Mouse (Mus musculus) C2C12 (cell line): ENCODE measurements at regions not wholly inside any gene's neighbourhood (a gene's known extent, or its start where the extent isn't known, plus 50 kb on each side); places are given as distances from the start of the nearest gene placed in this dataset.

Experiments used
- H3K27me3 ChIP-seq: one replicate; pipeline ENCODE4 v1.6.1; 2011; ENCODE audit not compliant: control insufficient read depth, insufficient read depth, insufficient read length
- H3K36me3 ChIP-seq: one replicate; pipeline ENCODE4 v1.6.1; 2011; ENCODE audit not compliant: control insufficient read depth, insufficient read depth
- H3K4me3 ChIP-seq: one replicate; pipeline ENCODE4 v1.5.1; 2011; ENCODE audit warnings: mild to moderate bottlenecking, control low read depth; ENCODE audit not compliant: poor library complexity, insufficient read depth, severe bottlenecking
- H3K79me2 ChIP-seq: one replicate; pipeline ENCODE4 v1.6.1; 2011; ENCODE audit not compliant: control insufficient read depth, insufficient read depth
- H3K79me3 ChIP-seq: one replicate; pipeline ENCODE4 v1.6.1; 2011; ENCODE audit warnings: low read depth, control low read depth
- H3ac ChIP-seq: one replicate; pipeline ENCODE3; 2011; ENCODE audit warnings: low read depth; ENCODE audit not compliant: control insufficient read depth, insufficient read length
- CEBPB ChIP-seq: IDR thresholded peaks from one replicate; pipeline ENCODE4 v1.6.1; 2011; ENCODE audit warnings: low read depth, mild to moderate bottlenecking, control low read depth, moderate library complexity
- CTCF ChIP-seq: IDR thresholded peaks from one replicate; pipeline ENCODE4 v1.5.1; 2011; ENCODE audit not compliant: control insufficient read depth, insufficient read depth, insufficient read length
- FOSL1 ChIP-seq: IDR thresholded peaks from one replicate; pipeline ENCODE4 v1.8.0; 2011; ENCODE audit warnings: mild to moderate bottlenecking, low read length; ENCODE audit not compliant: poor library complexity, insufficient read depth, severe bottlenecking
- MAX ChIP-seq: IDR thresholded peaks from one replicate; pipeline ENCODE4 v1.6.1; 2011; ENCODE audit warnings: mild to moderate bottlenecking, control low read depth
- MYOD1 ChIP-seq: IDR thresholded peaks from one replicate; pipeline ENCODE4 v1.6.1; 2011; ENCODE audit warnings: low read depth; ENCODE audit not compliant: control insufficient read depth, insufficient read length
- MYOG ChIP-seq: IDR thresholded peaks from one replicate; pipeline ENCODE4 v1.6.1; 2011; ENCODE audit not compliant: control insufficient read depth, insufficient read length; ENCODE audit errors: extremely low read depth
- USF1 ChIP-seq: IDR thresholded peaks from one replicate; pipeline ENCODE4 v1.6.1; 2011; ENCODE audit warnings: low read depth, mild to moderate bottlenecking, control low read depth, moderate library complexity

DNA sequence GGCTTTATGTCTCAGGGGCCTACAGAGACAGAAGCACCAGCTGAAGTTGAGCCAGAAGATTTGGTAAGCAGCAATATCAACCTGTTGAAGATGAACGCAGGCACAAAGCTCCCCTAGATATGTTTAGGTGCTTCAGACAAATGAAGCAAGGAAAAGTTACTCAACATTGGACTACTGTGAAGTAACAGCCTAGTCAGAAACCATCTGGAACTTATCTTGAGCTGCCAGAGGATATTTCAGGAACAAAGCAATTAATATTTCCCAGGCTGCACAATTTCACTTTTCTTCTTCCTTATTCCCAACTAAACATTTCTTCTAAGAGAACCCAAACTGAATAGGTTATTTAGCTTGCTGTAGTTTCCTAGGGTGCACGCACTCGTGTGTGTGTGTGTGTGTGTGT, 125.1 kb downstream of the Scg2 start:
- Histone ChIP-seq H3K27me3 (no peaks in the 10 kb centered on the region), H3K79me3 (no peaks in the 10 kb centered on the region), H3K4me3 (no peak overlapping the region), H3ac (no peak overlapping the region), H3K79me2 (no peaks in the 10 kb centered on the region), H3K36me3 (no peaks in the 10 kb centered on the region)
- TF ChIP-seq MYOG, result no peak
- no peak for TF ChIP-seq CTCF
- TF ChIP-seq CEBPB, result no peak
- no peak for TF ChIP-seq MAX
- TF ChIP-seq FOSL1, result no peak
- TF ChIP-seq MYOD1, result no peak
- TF ChIP-seq USF1, result no peak

DNA sequence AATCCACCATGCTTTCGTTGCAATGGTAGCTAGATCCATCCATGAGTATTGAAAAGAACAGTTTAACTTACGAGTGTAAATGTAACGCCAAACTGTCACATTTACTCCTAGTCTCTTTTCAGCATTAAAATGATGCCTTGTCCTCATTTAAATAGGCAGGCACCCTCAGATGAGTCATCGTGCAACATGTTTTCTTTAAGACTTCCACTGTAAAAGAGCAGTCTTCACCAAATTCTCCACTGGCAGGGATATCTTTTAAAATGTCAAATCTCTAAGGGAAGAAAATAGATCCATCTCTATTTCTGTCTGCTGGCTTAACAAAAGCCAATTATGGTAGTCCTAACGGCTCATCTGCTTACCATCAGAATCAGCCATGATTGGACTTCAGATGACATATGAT, 127.8 kb downstream of the Scg2 start:
- TF ChIP-seq MYOG, result no peak
- no peak for TF ChIP-seq MYOD1
- TF ChIP-seq USF1, result no peak
- TF ChIP-seq CEBPB, result no peak
- no peak for TF ChIP-seq CTCF
- TF ChIP-seq MAX, result no peak
- TF ChIP-seq FOSL1, result no peak
- Histone ChIP-seq H3ac (no peak overlapping the region), H3K79me3 (no peaks in the 10 kb centered on the region), H3K36me3 (no peaks in the 10 kb centered on the region), H3K79me2 (no peaks in the 10 kb centered on the region), H3K4me3 (no peak overlapping the region), H3K27me3 (no peaks in the 10 kb centered on the region)

DNA sequence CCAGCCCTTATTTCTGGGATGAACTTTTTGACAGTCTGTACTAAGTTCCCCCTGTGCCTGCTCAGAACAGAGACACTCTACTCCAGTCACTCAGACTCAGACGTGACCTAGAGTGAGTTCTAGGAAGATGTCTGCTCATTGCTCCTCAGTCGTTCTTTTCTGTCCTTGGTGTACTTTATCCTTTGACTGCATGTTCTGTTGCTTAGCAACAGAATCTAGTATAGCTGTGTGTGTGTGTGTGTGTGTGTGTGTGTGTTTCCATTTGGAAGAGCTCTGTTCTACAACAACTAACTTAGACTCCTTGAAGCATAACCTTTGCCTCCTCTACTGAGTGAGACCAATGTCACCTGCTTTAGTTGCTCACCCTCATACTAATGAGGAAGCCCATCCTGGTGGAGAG, 136.3 kb downstream of the Scg2 start:
- H3K36me3 ChIP-seq, result no peaks in the 10 kb centered on the region
- H3K4me3 ChIP-seq, result no peak overlapping the region
- no peaks in the 10 kb centered on the region for H3K27me3 ChIP-seq
- H3K79me2 ChIP-seq, result no peaks in the 10 kb centered on the region
- TF ChIP-seq CEBPB (no peak), MYOG (no peak), CTCF (no peak), MAX (no peak), FOSL1 (no peak), MYOD1 (no peak)
- H3K79me3 ChIP-seq, result no peaks in the 10 kb centered on the region
- no peak overlapping the region for H3ac ChIP-seq

DNA sequence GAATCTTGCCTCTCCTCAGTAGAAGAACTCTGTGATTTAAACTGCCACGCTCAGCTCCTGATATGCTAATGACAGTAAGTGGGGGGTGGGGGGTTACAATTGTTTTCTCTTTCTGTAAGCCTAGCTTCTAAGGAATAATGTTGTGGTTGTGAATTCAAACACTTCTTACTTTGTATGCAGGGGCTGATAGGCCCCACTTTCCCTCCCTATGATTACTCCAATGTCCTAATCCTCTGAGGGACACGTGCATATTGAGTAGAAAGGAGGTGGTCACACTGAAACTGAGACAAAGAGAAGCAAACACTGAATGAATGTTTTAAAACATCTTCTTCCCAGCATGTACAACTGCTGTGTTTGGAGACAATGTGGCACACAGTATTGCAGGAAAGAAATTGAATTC, 140.3 kb downstream of the Scg2 start:
- H3K4me3 ChIP-seq, result no peak overlapping the region
- H3K79me2 ChIP-seq, result no peaks in the 10 kb centered on the region
- no peaks in the 10 kb centered on the region for H3K79me3 ChIP-seq
- H3K27me3 ChIP-seq, result no peaks in the 10 kb centered on the region
- no peak for TF ChIP-seq MYOG
- TF ChIP-seq MAX, result no peak
- TF ChIP-seq CEBPB, result no peak
- no peak for TF ChIP-seq USF1
- TF ChIP-seq FOSL1, result no peak
- TF ChIP-seq CTCF, result no peak
- H3K36me3 ChIP-seq, result no peaks in the 10 kb centered on the region
- H3ac ChIP-seq, result no peak overlapping the region

DNA sequence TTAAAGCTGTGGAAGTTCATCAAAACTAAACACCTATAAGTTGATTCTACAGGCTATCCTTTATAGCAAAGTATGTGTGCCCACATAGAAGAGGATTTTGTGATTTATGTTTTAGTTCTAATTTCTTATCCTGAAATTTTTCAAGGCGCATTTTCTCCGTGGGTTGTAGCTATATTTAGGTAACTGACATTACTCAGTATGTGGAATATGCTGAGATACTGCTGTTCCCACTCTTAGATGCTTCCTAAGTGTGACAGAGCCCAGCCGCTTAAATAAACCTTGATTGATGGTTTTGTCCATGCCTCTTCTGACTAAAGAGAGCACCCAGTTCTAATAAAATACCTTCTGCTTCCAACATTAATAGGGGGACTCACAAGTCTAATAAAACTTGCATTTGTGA, 180.2 kb downstream of the Scg2 start:
- Histone ChIP-seq H3K79me3 (no peaks in the 10 kb centered on the region), H3ac (no peak overlapping the region), H3K27me3 (no peaks in the 10 kb centered on the region), H3K79me2 (no peaks in the 10 kb centered on the region), H3K4me3 (no peak overlapping the region), H3K36me3 (no peaks in the 10 kb centered on the region)
- no peak for TF ChIP-seq MYOD1

DNA sequence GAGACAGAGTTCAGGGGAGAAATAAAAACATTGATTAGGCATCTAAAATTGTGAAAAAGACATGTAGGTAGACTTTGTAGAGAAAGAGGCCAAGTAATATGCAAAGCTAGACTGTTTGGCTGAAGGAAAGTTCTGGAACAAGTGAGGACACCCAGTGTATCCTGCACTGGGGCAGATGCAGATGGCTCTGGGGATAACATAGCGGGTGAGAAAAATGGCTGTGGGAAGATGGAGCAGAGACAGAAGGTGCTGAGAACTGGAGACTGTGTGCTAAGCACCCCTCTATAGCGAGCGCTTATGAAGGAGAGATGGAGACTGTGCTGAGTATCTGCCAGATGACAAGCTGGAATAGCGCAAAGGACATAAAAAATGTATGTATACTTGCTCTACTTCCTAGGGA, 226.9 kb downstream of the Scg2 start:
- Histone ChIP-seq H3ac (no peak overlapping the region), H3K79me2 (no peaks in the 10 kb centered on the region), H3K27me3 (no peaks in the 10 kb centered on the region), H3K36me3 (no peaks in the 10 kb centered on the region), H3K4me3 (no peak overlapping the region), H3K79me3 (no peaks in the 10 kb centered on the region)
- TF ChIP-seq MAX, result no peak
- TF ChIP-seq CEBPB, result no peak
- no peak for TF ChIP-seq USF1
- TF ChIP-seq MYOG, result no peak
- no peak for TF ChIP-seq FOSL1
- TF ChIP-seq MYOD1, result no peak
- no peak for TF ChIP-seq CTCF
